17 mouse cellular contexts compared by ENCODE assay signal in the genomic region with DNA sequence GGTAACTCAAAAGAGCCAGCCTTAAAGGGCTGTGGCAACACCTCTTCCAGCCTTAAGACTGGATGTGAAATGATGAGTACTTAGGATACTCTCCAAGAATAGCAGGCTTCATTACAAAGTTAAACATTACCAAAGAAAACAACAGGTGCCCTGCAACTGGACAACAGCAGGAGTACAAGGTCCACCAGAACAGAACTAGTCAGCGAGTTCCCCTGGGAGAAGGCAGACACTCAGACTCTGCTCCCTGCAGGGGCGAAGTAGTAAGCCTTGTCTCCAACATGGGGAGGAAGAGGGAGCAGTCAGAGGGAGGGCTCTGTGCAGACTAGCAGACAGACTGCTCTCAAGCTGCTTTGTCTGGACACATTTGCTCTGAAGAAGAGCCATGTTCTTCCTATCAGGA. TPM values are rescaled to one million over a fixed set of nuclear protein-coding genes. Genes with fewer than 3 reads are reported as not detected.
DNase-seq lines count a peak whose midpoint lies in the region; ATAC-seq and TF ChIP-seq lines count a peak whose summit lies in the region.
"Had no signal": no experiment of that assay in that cellular context is flagged by ENCODE, and none has a peak within 500 bp of the region (broad histone marks: within the 10 kb centered on the region; RNA-seq: fewer than 3 reads in every experiment).

No protein-coding gene starts in this region.

- peak overlapping the region; percentile 78 for H3K9ac ChIP-seq in liver, adult 2 months (ENCODE audit: low read depth, low read length)
- H3K9ac ChIP-seq in stomach, embryonic 16.5 days (ENCODE audit: low read length), result no peak overlapping the region
- H3K9ac ChIP-seq in midbrain, embryonic 16.5 days (ENCODE audit: low read depth, low read length), result no peak overlapping the region
- H3K9ac ChIP-seq in forebrain, embryonic 13.5 days, result no peak overlapping the region

- no peaks in the 10 kb centered on the region for H3K36me3 ChIP-seq in liver, adult 2 months (ENCODE audit: control insufficient read depth, insufficient read depth, low read length)
- H3K36me3 ChIP-seq in kidney, adult 2 months (ENCODE audit: control insufficient read depth, insufficient read depth, low read length), result no peaks in the 10 kb centered on the region; the same call in 1 of the 2 replicates
- no peaks in the 10 kb centered on the region for H3K36me3 ChIP-seq in stomach, embryonic 16.5 days (ENCODE audit: control insufficient read depth, insufficient read depth, low read length)
- no peaks in the 10 kb centered on the region for H3K36me3 ChIP-seq in midbrain, embryonic 16.5 days (ENCODE audit: control insufficient read depth, insufficient read depth, low read length)
- H3K36me3 ChIP-seq in forebrain, embryonic 13.5 days (ENCODE audit: poor library complexity, severe bottlenecking), result no peaks in the 10 kb centered on the region

- DNase-seq in liver, adult 2 months (ENCODE audit: extremely low read depth, low read depth, low spot score), result peak; percentile 98
- DNase-seq in liver, result no peak
- peak; percentile 94 for DNase-seq in kidney, adult 2 months
- DNase-seq in large intestine, adult 2 months (ENCODE audit: low read depth, low spot score), result peak; percentile 82
- DNase-seq in thymus, postnatal 0 days (ENCODE audit: low spot score), result no peak
- DNase-seq: adrenal gland, adult 8-10 months; cerebellum, postnatal 14 days; gastrocnemius, postnatal 10 days; heart, postnatal 36 days; right cerebral cortex, postnatal 25 days had no signal

- no peaks in the 10 kb centered on the region for H3K9me3 ChIP-seq in stomach, embryonic 16.5 days (replicated peaks; ENCODE audit: control insufficient read depth, low read length)
- no peaks in the 10 kb centered on the region for H3K9me3 ChIP-seq in midbrain, embryonic 16.5 days (replicated peaks; ENCODE audit: control insufficient read depth, low read length, poor library complexity, severe bottlenecking)
- H3K9me3 ChIP-seq in forebrain, embryonic 13.5 days (replicated peaks), result no peaks in the 10 kb centered on the region

- no peaks in the 10 kb centered on the region for H3K27me3 ChIP-seq in liver, adult 2 months (ENCODE audit: control insufficient read depth, insufficient read depth, low read length)
- no peaks in the 10 kb centered on the region for H3K27me3 ChIP-seq in kidney, adult 2 months (replicated peaks; ENCODE audit: control insufficient read depth, insufficient read depth, low read length)
- H3K27me3 ChIP-seq in stomach, embryonic 16.5 days (ENCODE audit: control insufficient read depth, insufficient read depth, low read length), result no peaks in the 10 kb centered on the region
- no peaks in the 10 kb centered on the region for H3K27me3 ChIP-seq in midbrain, embryonic 16.5 days (ENCODE audit: control insufficient read depth, insufficient read depth, low read depth, low read length)
- H3K27me3 ChIP-seq in forebrain, embryonic 13.5 days, result no peaks in the 10 kb centered on the region

- peak; percentile 60; the same call in 1 of the 2 replicates for TF ChIP-seq POLR2A in liver, adult 2 months (IDR thresholded peaks at IDR 0.05; ENCODE audit: extremely low read depth, insufficient read depth, low read length)
- TF ChIP-seq POLR2A in kidney, adult 2 months (IDR thresholded peaks at IDR 0.05; ENCODE audit: low read depth, low read length), result peak; percentile 36

- H3K4me3 ChIP-seq in liver, adult 2 months (ENCODE audit: insufficient read depth, low read depth, low read length), result no peak overlapping the region
- no peak overlapping the region for H3K4me3 ChIP-seq in kidney, adult 2 months (ENCODE audit: insufficient read depth, low read depth, low read length)
- H3K4me3 ChIP-seq in stomach, embryonic 16.5 days (replicated peaks; ENCODE audit: low read length), result no peak overlapping the region; the same call in 1 of the 2 replicates
- H3K4me3 ChIP-seq in midbrain, embryonic 16.5 days (ENCODE audit: low read depth, low read length), result no peak overlapping the region
- no peak overlapping the region for H3K4me3 ChIP-seq in forebrain, embryonic 13.5 days
- H3K4me3 ChIP-seq: left cerebral cortex, adult 2 months had no signal

- TF ChIP-seq CTCF in liver, adult 2 months (IDR thresholded peaks at IDR 0.05; ENCODE audit: low read depth, low read length), result 0 out of 2 replicates have a peak, but pooled peaks have one; percentile 13
- TF ChIP-seq CTCF in kidney, adult 2 months (conservative IDR thresholded peaks at IDR 0.05; ENCODE audit: insufficient read depth, insufficient read length, low read depth, low read length), result 0 out of 2 replicates have a peak, but pooled peaks have one; percentile 21

- H3K4me1 ChIP-seq in liver, adult 2 months (ENCODE audit: control insufficient read depth, insufficient read depth, low read length), result peaks cover 53% of the 10 kb centered on the region
- peaks cover 65% of the 10 kb centered on the region for H3K4me1 ChIP-seq in kidney, adult 2 months (ENCODE audit: control insufficient read depth, insufficient read depth, low read length)
- H3K4me1 ChIP-seq in stomach, embryonic 16.5 days (ENCODE audit: control insufficient read depth, insufficient read depth, low read length), result peaks cover 70% of the 10 kb centered on the region
- H3K4me1 ChIP-seq in midbrain, embryonic 16.5 days (ENCODE audit: control insufficient read depth, insufficient read depth, low read length), result peaks cover 51% of the 10 kb centered on the region
- H3K4me1 ChIP-seq in forebrain, embryonic 13.5 days, result peaks cover 85% of the 10 kb centered on the region

- peaks cover 57% of the 10 kb centered on the region for H3K79me2 ChIP-seq in liver, adult 2 months (ENCODE audit: control insufficient read depth, insufficient read depth, low read length)

- peak; percentile 63 for ATAC-seq in stomach, embryonic 16.5 days (ENCODE audit: insufficient read depth, low FRiP score)
- ATAC-seq in midbrain, embryonic 16.5 days, result no peak
- no peak for ATAC-seq in forebrain, embryonic 13.5 days
- ATAC-seq: forebrain, embryonic 14.5 days; inflammation-experienced regulatory T-cells, adult 6 months had no signal

- WGBS in liver, adult 2 months, result 12% methylated on average over 2 of the region's 2 CpGs
- WGBS in kidney, adult 2 months, result 36% methylated on average over 2 of the region's 2 CpGs
- 40% methylated on average over 2 of the region's 2 CpGs for WGBS in large intestine, adult 2 months
- WGBS in stomach, embryonic 16.5 days, result 53% methylated on average over 2 of the region's 2 CpGs
- WGBS in midbrain, embryonic 16.5 days, result 85% methylated on average over 2 of the region's 2 CpGs
- 73% methylated on average over 2 of the region's 2 CpGs for WGBS in forebrain, embryonic 13.5 days

- no peak overlapping the region for H3K4me2 ChIP-seq in stomach, embryonic 16.5 days (ENCODE audit: low read depth, low read length)
- H3K4me2 ChIP-seq in midbrain, embryonic 16.5 days (ENCODE audit: low read length), result no peak overlapping the region
- no peak overlapping the region for H3K4me2 ChIP-seq in forebrain, embryonic 13.5 days

- H3K27ac ChIP-seq in liver, adult 2 months (replicated peaks; ENCODE audit: insufficient read depth, low read depth, low read length), result peak overlapping the region; percentile 99
- H3K27ac ChIP-seq in kidney, adult 2 months (ENCODE audit: insufficient read depth, low read depth, low read length), result peak overlapping the region; percentile 89
- H3K27ac ChIP-seq in stomach, embryonic 16.5 days (ENCODE audit: low read length), result peak overlapping the region; percentile 58
- no peak overlapping the region for H3K27ac ChIP-seq in midbrain, embryonic 16.5 days (ENCODE audit: low read length)
- no peak overlapping the region for H3K27ac ChIP-seq in forebrain, embryonic 13.5 days
- H3K27ac ChIP-seq: left cerebral cortex, adult 2 months had no signal

RNA-seq across cellular contexts. Expression of a gene that starts 6.1 kb away (rescaled TPM):
- total RNA-seq in liver, adult 2 months (2014; rRNA removed), result 32.4 and 49.3 TPM in 2 replicates
- polyA plus RNA-seq in liver, adult 2 months (2012; rRNA removed), result 102 and 104 TPM in 2 replicates
- polyA plus RNA-seq in kidney, adult 2 months (2012; rRNA removed), result 151 and 179 TPM in 2 replicates
- 115 and 123 TPM in 2 replicates for polyA plus RNA-seq in large intestine, adult 2 months (2012; rRNA removed)
- 7.4 and 8.9 TPM in 2 replicates for polyA plus RNA-seq in stomach, embryonic 16.5 days (2015; fragmentation: Nextera tagmentation; extraction: Ambion mirVana)
- 18.7 and 26.9 TPM in 2 replicates for polyA plus RNA-seq in midbrain, embryonic 16.5 days (2015; fragmentation: Nextera tagmentation; extraction: Ambion mirVana)
- 38.6 and 46.5 TPM in 2 replicates for polyA plus RNA-seq in thymus, postnatal 0 days (2015; fragmentation: Nextera tagmentation; extraction: Ambion mirVana)
- 13.2 and 15.6 TPM in 2 replicates for polyA plus RNA-seq in forebrain, embryonic 13.5 days (2015; fragmentation: Nextera tagmentation; extraction: Ambion mirVana)

RNA-seq across cellular contexts. Expression of a gene that starts 59.3 kb away (rescaled TPM):
- 0.07 TPM in 1 of 2 replicates, not detected in the other for total RNA-seq in liver, adult 2 months (2014; rRNA removed)
- polyA plus RNA-seq in liver, adult 2 months (2012; rRNA removed), result not detected in 2 replicates
- polyA plus RNA-seq in kidney, adult 2 months (2012; rRNA removed), result 0.08 and 0.10 TPM in 2 replicates
- 0.31 and 0.47 TPM in 2 replicates for polyA plus RNA-seq in large intestine, adult 2 months (2012; rRNA removed)
- 0.50 and 0.59 TPM in 2 replicates for polyA plus RNA-seq in stomach, embryonic 16.5 days (2015; fragmentation: Nextera tagmentation; extraction: Ambion mirVana)
- polyA plus RNA-seq in midbrain, embryonic 16.5 days (2015; fragmentation: Nextera tagmentation; extraction: Ambion mirVana), result 0.61 and 0.75 TPM in 2 replicates
- 0.03 TPM in 1 of 2 replicates, not detected in the other for polyA plus RNA-seq in thymus, postnatal 0 days (2015; fragmentation: Nextera tagmentation; extraction: Ambion mirVana)
- 0.55 and 0.81 TPM in 2 replicates for polyA plus RNA-seq in forebrain, embryonic 13.5 days (2015; fragmentation: Nextera tagmentation; extraction: Ambion mirVana)
- total RNA-seq: monocyte, adult 5-6 weeks had no signal

Comparison
In these comparisons a context has a peak if more than half of its experiments do, and no peak if none do; other contexts are left out.
1. DNase-seq: peak in liver, adult 2 months (single experiment), kidney, adult 2 months (single experiment) and large intestine, adult 2 months (single experiment); none in liver (single experiment) and thymus, postnatal 0 days (single experiment).
2. H3K27ac ChIP-seq: peak in liver, adult 2 months (single experiment), kidney, adult 2 months (single experiment) and stomach, embryonic 16.5 days (single experiment); none in midbrain, embryonic 16.5 days (single experiment) and forebrain, embryonic 13.5 days (single experiment).